Mouse (Mus musculus) stomach, postnatal 0 days (tissue): ENCODE data around the gene Apoc3.

Experiments
- CTCF ChIP-seq: IDR thresholded peaks from 2 replicates; pipeline ENCODE4 v1.5.1; 2016; ENCODE audit warnings: antibody characterized with exemption, low read depth, mild to moderate bottlenecking, moderate library complexity
- EP300 ChIP-seq: optimal IDR thresholded peaks from 2 replicates; pipeline ENCODE3; 2016; ENCODE audit warnings: antibody characterized with exemption

GRCm38 (mm10) chr9:46207501-46207869 is 28.0 kb downstream of the Apoc3 start:
- TF ChIP-seq CTCF = no peak
- TF ChIP-seq EP300 = no peak
